Mouse (Mus musculus) liver, adult 2 months (tissue): ENCODE data around the gene Gm10300. TPM values are rescaled to one million over a fixed set of nuclear protein-coding genes. Genes with fewer than 3 reads are reported as not detected.

ENCODE experiments used
- DNase-seq: peaks from one replicate; pipeline ENCODE4 v3.0.0-alpha.2; 2011; ENCODE audit warnings: low read depth, low spot score; ENCODE audit errors: extremely low read depth
- H3K27ac ChIP-seq: fragments of 200-500 bp; replicated peaks from 2 replicates; pipeline ENCODE4 v1.5.1; 2012; ENCODE audit warnings: low read depth, mild to moderate bottlenecking, control low read depth, inconsistent platforms, low read length; ENCODE audit not compliant: insufficient read depth
- H3K27me3 ChIP-seq: fragments of 200-500 bp; 2 replicates; pipeline ENCODE4 v1.6.1; 2012; ENCODE audit warnings: mild to moderate bottlenecking, moderate library complexity, low read length, inconsistent platforms; ENCODE audit not compliant: control insufficient read depth, insufficient read depth
- H3K36me3 ChIP-seq: fragments of 200-500 bp; 2 replicates; pipeline ENCODE4 v1.6.1; 2012; ENCODE audit warnings: low read length, inconsistent platforms; ENCODE audit not compliant: control insufficient read depth, insufficient read depth
- H3K4me1 ChIP-seq: fragments of 200-500 bp; 2 replicates; pipeline ENCODE4 v1.6.1; 2011; ENCODE audit warnings: low read length; ENCODE audit not compliant: control insufficient read depth, insufficient read depth
- H3K4me3 ChIP-seq: fragments of 200-500 bp; 2 replicates; pipeline ENCODE4 v1.5.1; 2011; ENCODE audit warnings: low read depth, mild to moderate bottlenecking, control low read depth, low read length, moderate library complexity; ENCODE audit not compliant: insufficient read depth
- H3K79me2 ChIP-seq: fragments of 200-500 bp; 2 replicates; pipeline ENCODE4 v1.6.1; 2012; ENCODE audit warnings: inconsistent platforms, mild to moderate bottlenecking, low read length, moderate library complexity; ENCODE audit not compliant: control insufficient read depth, insufficient read depth
- H3K9ac ChIP-seq: fragments of 200-500 bp; 2 replicates; pipeline ENCODE4 v1.6.1; 2012; ENCODE audit warnings: low read depth, mild to moderate bottlenecking, control low read depth, inconsistent platforms, low read length
- CTCF ChIP-seq: fragments of 200-500 bp; IDR thresholded peaks from 2 replicates; pipeline ENCODE4 v1.5.1; 2011; ENCODE audit warnings: low read depth, low read length, control low read depth
- POLR2A ChIP-seq: fragments of 200-500 bp; IDR thresholded peaks from 2 replicates; pipeline ENCODE4 v1.6.1; 2011; ENCODE audit warnings: low read length, control low read depth; ENCODE audit not compliant: insufficient read depth; ENCODE audit errors: extremely low read depth
- WGBS: fragments of 180-500 bp; shearing (Covaris S2); methylation state at CpG from one replicate; pipeline ENCODE4 v1.1.7; 2018; 5-methylcytosine and 5-hydroxymethylcytosine counted together
- polyA plus RNA-seq: library from polyadenylated mRNA; depleted of rRNA; stranded (reverse); fragments of >200 nt; gene quantifications from 2 replicates; pipeline ENCODE4 v1.2.3, GENCODE M21; 2012
- total RNA-seq: library from RNA; depleted of rRNA; stranded (reverse); fragments of >200 nt; gene quantifications from 2 replicates; pipeline ENCODE4 v1.2.3, GENCODE M21; 2014

Gene Gm10300
- total and polyA plus RNA-seq, 2 experiments = 0.09 to 0.13 TPM

- DNase-seq = peak; percentile 97
- peaks cover 25% of the 10 kb centered on the region for H3K4me1 ChIP-seq
- peaks cover 33% of the 10 kb centered on the region; the same call in 1 of the 2 replicates for H3K79me2 ChIP-seq
- TF ChIP-seq CTCF = no peak
- peak; percentile 89 for TF ChIP-seq POLR2A
- H3K9ac ChIP-seq = peak within 1 kb of the TSS; percentile 96
- peak within 1 kb of the TSS; percentile 77 for H3K4me3 ChIP-seq
- peak within 1 kb of the TSS; percentile 98 for H3K27ac ChIP-seq
- WGBS = under 1% methylated on average over 47 of the region's 47 CpGs
- no peaks in the 10 kb centered on the region for H3K27me3 ChIP-seq
- H3K36me3 ChIP-seq = peaks cover 2% of the 10 kb centered on the region; the same call in 1 of the 2 replicates
Measured at GRCm38 (mm10) chr4:132074933-132075769, 654 bp downstream of the Gm10300 start, which contains the start of gene Epb41. TSS of gene Epb41 (minus strand) at chr4:132075321.

- Histone ChIP-seq H3K4me1 (peaks cover 25% of the 10 kb centered on the region), H3K27ac (peak overlapping the region; percentile 98), H3K27me3 (no peaks in the 10 kb centered on the region), H3K4me3 (no peak overlapping the region), H3K36me3 (no peaks in the 10 kb centered on the region), H3K9ac (peak overlapping the region; percentile 6; the same call in 1 of the 2 replicates), H3K79me2 (peaks cover 28% of the 10 kb centered on the region; the same call in 1 of the 2 replicates)
- no peak for TF ChIP-seq POLR2A
- TF ChIP-seq CTCF = no peak
- WGBS = 3% methylated on average over 1 of the region's 1 CpGs
- peak; percentile 46 for DNase-seq
Measured at GRCm38 (mm10) chr4:132075796-132076195, 1.3 kb downstream of the Gm10300 start.

GRCm38 (mm10) chr4:132076480-132077405 is 2.2 kb downstream of the Gm10300 start:
- peaks cover 22% of the 10 kb centered on the region; the same call in 1 of the 2 replicates for H3K79me2 ChIP-seq
- 10% methylated on average over 20 of the region's 20 CpGs for WGBS
- peak; percentile 91 for DNase-seq
- H3K9ac ChIP-seq = peak overlapping the region; percentile 85
- H3K27me3 ChIP-seq = no peaks in the 10 kb centered on the region
- peak overlapping the region; percentile 61 for H3K4me3 ChIP-seq
- no peaks in the 10 kb centered on the region for H3K36me3 ChIP-seq
- peak overlapping the region; percentile 98 for H3K27ac ChIP-seq
- TF ChIP-seq CTCF (no peak), POLR2A (peak; percentile 64)
- H3K4me1 ChIP-seq = peaks cover 25% of the 10 kb centered on the region

GRCm38 (mm10) chr4:132077445-132077844 is 2.9 kb downstream of the Gm10300 start:
- Histone ChIP-seq H3K27ac (peak overlapping the region; percentile 98), H3K9ac (peak overlapping the region; percentile 85), H3K36me3 (no peaks in the 10 kb centered on the region), H3K79me2 (peaks cover 20% of the 10 kb centered on the region; the same call in 1 of the 2 replicates), H3K27me3 (no peaks in the 10 kb centered on the region), H3K4me3 (peak overlapping the region; percentile 61), H3K4me1 (peaks cover 22% of the 10 kb centered on the region)
- TF ChIP-seq CTCF = no peak
- TF ChIP-seq POLR2A = no peak
- peak; percentile 33 for DNase-seq
- 27% methylated on average over 7 of the region's 7 CpGs for WGBS

- TF ChIP-seq POLR2A (no peak), CTCF (no peak)
- Histone ChIP-seq H3K9ac (peak overlapping the region; percentile 56), H3K4me1 (peaks cover 15% of the 10 kb centered on the region), H3K79me2 (peaks cover 13% of the 10 kb centered on the region; the same call in 1 of the 2 replicates), H3K36me3 (no peaks in the 10 kb centered on the region), H3K27me3 (no peaks in the 10 kb centered on the region), H3K4me3 (peak overlapping the region; percentile 13; the same call in 1 of the 2 replicates), H3K27ac (peak overlapping the region; percentile 98)
- peak; percentile 97 for DNase-seq
- WGBS = 12% methylated on average over 7 of the region's 7 CpGs
Measured at GRCm38 (mm10) chr4:132078296-132078714, 3.8 kb downstream of the Gm10300 start.
